Mouse (Mus musculus) T-helper 17 cell (primary cell): ENCODE results near the gene Fbxl17.

ENCODE experiments used
- in situ Hi-C, 2 experiments: fragments of 300-600 bp; cut with MboI, MseI; formaldehyde crosslinking; loops; 1 replicate in 1 of 2; 2 replicates in 1 of 2; pipeline ENCODE4 v1.15.1; 2025; ENCODE audit warnings: high pct_unique_total_duplicates in 2 of 2

The Fbxl17 gene

GRCm38 (mm10) chr17:63404968-63405367, 94.8 kb downstream of the Fbxl17 start:
- in situ Hi-C loops = no loop called here

GRCm38 (mm10) chr17:63403801-63404415, 95.9 kb downstream of the Fbxl17 start:
- in situ Hi-C loops = no loop called here

GRCm38 (mm10) chr17:63402741-63403681, 96.8 kb downstream of the Fbxl17 start:
- in situ Hi-C loops = no loop called here

GRCm38 (mm10) chr17:63402170-63402569, 97.6 kb downstream of the Fbxl17 start:
- in situ Hi-C loops = no loop called here

DNA sequence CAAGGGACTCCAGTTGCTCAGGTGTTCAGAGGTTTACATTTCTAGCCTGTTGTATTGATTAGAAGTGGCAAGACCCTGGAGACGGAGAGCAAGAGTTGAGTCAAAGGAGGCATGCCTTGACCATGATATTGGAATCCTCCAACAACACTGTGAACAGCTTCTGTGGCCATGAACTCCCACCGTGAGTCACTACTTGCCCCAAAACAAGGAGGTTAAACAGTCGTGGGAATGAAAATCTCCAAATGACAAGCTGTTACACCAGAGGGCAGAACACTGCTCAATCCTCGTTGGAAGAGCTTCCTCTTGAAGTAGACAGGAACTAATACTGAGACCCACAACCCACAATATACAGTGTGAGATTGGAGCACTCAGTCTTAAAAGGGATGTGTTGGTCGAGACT, 99.2 kb downstream of the Fbxl17 start:
- in situ Hi-C loops = no loop called here

DNA sequence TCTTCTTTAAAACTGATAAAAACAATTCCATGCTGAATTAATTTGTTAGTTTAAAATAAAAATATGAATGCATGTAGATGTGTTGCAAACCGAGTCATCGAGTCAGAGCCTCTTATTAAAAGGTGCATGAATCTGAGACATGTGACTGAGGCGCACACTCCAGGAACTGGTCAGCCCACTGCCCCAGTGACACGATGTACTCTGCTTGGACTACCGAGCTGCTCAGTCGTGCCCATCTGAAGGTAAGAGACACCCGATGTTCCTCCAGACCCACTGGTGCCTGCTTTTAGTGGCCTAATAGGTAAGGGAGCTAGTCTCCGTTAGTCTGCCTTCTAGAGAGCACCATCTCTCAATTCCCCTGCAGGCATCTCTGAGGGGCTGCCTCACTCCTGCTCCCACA, 100.0 kb downstream of the Fbxl17 start:
- in situ Hi-C loops = no loop called here

- in situ Hi-C loops = no loop called here
Observed at GRCm38 (mm10) chr17:63391506-63391905, 108.3 kb downstream of the Fbxl17 start.

GRCm38 (mm10) chr17:63390951-63391350, 108.9 kb downstream of the Fbxl17 start:
- in situ Hi-C loops = no loop called here

- in situ Hi-C loops = no loop called here
Observed at GRCm38 (mm10) chr17:63370977-63371376, 128.8 kb downstream of the Fbxl17 start.

- in situ Hi-C loops = no loop called here
Observed at GRCm38 (mm10) chr17:63369631-63370310, 130.0 kb downstream of the Fbxl17 start.

DNA sequence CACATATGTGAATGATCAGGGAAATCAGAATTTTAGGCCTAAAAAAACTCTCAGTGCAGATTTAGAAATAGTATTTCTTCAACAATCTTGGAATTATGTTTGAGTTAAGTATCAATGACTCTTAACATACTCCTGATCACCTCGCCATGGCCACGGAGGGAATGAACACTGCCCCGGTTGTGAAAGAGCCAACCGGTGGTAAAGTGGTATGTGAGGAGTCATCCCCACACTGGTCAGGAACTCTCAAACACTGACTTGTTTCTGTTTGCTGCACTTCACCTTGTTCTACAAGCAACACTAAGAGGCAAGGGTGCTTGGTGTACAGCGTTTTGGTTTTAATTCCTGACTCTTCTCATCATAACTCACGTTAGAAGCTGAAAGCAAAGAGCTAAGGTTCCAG, 132.3 kb downstream of the Fbxl17 start:
- in situ Hi-C loops = no loop called here

DNA sequence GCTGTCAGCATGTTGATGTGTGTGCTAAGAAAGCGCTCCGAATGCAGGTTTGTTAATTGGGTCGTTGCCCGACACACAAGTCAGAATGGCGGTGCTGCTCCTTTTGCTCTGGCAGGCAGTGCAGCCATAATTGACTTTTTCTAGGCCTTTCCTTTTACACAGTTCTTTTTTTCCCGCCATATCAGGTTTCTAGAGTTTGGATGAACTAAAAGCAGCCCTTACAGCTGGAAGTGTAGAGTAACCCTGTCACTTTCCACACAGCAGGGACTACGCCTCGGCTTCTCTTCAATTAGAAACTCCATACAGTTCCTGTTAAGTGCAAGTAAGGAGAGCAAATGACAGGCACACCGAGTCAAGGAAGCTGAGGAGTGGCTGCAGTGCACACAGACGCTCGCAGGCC, 133.8 kb downstream of the Fbxl17 start:
- in situ Hi-C loops = no loop called here

DNA sequence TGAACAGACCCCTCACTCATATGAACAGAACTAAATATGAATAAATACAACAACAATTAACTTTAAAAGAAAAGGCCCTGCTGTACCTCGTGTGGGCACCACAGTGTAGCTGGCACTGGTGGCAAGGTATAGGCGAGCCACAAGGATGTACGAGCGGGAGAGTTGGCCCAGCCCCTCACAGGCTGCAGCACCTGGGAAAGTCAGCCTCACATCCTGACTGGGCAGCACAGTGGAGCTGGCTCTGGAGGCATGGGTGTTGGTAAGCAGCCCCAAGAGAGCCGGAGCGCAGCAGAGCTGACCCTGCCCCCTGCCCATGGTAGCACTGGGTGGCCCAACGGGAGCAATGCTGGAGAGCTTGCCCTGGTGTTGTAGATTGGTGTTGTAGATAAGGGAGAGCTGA, 135.2 kb downstream of the Fbxl17 start:
- in situ Hi-C loops = no loop called here

GRCm38 (mm10) chr17:63362196-63362595, 137.6 kb downstream of the Fbxl17 start:
- in situ Hi-C loops = no loop called here

- in situ Hi-C loops = no loop called here
Observed at GRCm38 (mm10) chr17:63361679-63362078, 138.1 kb downstream of the Fbxl17 start.

- in situ Hi-C loops = no loop called here
Observed at GRCm38 (mm10) chr17:63358837-63359236, 141.0 kb downstream of the Fbxl17 start.

DNA sequence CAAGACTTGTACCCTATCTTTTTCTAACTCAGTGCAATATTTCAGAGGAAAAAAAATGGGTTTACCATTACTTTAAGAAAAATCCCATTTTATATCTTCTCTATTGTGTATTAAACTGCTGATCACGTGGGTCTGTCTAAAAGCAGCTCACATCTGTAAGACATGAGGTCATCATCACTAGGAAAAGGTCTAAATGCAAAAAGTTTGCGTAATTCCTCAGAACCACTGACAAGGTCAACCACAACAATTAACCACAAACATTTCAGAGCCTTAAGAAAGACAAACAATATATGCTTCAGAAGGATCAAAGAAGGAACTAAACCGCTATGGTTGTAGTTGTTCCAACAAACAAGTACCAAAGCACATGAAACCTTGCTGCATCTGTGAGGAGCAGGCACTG, 143.6 kb downstream of the Fbxl17 start:
- in situ Hi-C loops = no loop called here

DNA sequence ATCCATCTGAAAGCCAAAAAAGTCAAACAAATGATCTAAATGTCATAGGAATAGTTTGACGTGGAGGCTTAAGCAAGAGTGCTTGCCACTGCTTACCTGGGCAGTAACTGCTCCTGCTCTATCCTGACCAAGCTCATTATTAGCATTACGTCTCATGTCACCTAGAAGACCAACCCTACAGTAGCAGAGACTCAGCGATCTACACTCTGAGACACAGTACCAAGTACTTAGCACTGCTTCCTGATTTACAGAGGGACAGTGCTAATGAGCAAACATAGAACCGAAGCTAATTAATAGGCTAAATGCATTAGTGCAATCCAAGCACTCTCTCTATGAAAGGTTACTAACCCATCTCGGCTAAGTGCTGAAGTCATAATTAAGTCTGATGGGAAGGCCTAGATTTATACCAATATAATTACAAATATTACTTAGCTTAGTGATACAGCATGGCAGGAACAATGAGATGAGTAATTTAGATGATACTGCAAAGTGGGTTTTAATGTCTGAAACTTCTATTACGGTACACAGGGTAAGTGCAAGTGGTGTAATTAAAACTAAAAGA, 147.1 kb downstream of the Fbxl17 start:
- in situ Hi-C loops = no loop called here

GRCm38 (mm10) chr17:63351682-63352081, 148.1 kb downstream of the Fbxl17 start:
- in situ Hi-C loops = no loop called here

DNA sequence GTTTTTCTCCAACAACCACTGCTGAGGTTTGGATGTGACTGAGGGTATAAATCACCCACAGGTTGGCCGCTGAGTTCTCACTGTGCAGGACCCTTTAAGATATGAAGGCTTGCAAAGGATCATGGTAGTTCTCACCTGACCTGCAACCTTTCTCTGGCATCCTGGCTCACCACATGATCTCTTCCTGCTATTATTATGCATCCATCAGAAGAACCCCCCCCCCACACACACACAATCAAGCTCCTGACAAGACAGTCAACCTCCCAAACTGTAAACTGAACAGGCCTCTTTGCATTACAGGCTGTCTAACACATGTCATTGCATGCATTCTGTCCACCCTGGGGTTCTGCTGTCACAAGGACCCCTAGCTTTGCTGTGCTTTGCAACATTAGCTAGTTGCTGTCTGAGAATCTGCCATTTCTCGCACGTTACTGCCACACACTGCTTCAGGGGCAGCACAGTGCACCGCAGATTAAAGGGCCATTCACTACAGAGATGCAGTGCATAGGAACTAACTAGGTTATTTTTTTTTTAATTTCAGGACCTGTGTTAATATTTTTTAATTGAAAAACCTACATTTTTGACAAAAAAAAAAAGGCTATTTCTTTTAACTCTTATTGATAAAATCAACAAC, 148.8 kb downstream of the Fbxl17 start:
- in situ Hi-C loops = no loop called here

DNA sequence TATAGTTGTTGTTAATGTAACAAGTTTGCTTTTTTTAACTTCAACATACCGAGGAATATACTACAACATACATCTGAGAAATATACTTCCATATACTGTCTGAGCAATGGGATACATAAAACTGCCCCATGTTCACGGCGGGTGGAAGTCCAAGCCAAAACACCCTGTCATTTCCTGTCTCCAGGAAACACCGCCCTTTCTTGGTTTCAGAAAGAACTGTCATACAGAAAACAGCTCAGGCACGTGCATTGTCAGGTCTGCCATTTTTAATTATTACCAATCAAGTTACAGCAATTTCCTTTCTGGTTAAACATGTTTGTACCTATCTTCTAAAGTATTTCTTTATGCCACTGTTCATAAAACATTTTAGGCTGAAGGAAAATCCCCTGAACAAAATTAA, 155.7 kb downstream of the Fbxl17 start:
- in situ Hi-C loops = no loop called here

DNA sequence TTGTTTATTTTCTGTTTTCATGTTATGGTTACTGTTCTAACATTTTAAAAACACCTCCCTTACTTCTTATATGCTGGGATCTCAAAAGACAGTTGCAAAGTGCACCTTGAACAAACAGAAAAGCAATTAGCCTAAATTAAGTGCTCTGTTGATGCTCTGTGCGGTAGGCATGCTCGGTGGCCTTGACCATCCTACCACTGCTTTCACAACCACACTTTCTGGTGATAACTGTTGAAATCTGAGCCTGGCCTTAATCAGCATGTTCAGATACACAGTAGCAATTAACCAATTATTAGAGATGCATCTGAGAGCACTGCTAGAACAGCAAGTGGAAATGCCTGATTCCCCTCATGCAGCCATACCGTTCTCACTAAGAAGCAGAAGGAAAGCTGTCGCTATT, 156.7 kb downstream of the Fbxl17 start:
- in situ Hi-C loops = no loop called here
